Mouse (Mus musculus) embryonic fibroblast, embryonic 13.5 days (primary cell): ENCODE results near the gene Kctd2. TPM values are rescaled to one million over a fixed set of nuclear protein-coding genes. Genes with fewer than 3 reads are reported as not detected.

Experiments used
- H3K27ac ChIP-seq: 2 replicates; pipeline ENCODE4 v1.5.1; 2012; ENCODE audit warnings: low read length, control low read depth, inconsistent platforms; ENCODE audit not compliant: insufficient read depth
- H3K4me1 ChIP-seq: 2 replicates; pipeline ENCODE4 v1.6.1; 2011; ENCODE audit warnings: low read length; ENCODE audit not compliant: control insufficient read depth, insufficient read depth
- H3K4me3 ChIP-seq: 2 replicates; pipeline ENCODE4 v1.5.1; 2011; ENCODE audit warnings: mild to moderate bottlenecking, control low read depth, low read length; ENCODE audit not compliant: insufficient read depth
- CTCF ChIP-seq: IDR thresholded peaks from 2 replicates; pipeline ENCODE4 v1.5.1; 2011; ENCODE audit warnings: mild to moderate bottlenecking, control low read depth, low read length, moderate library complexity, borderline replicate concordance; ENCODE audit not compliant: insufficient read depth
- POLR2A ChIP-seq: IDR thresholded peaks from 2 replicates; pipeline ENCODE4 v1.6.1; 2011; ENCODE audit warnings: low read depth, mild to moderate bottlenecking, control low read depth, low read length, moderate library complexity
- polyA plus RNA-seq: library from polyadenylated mRNA; stranded (reverse); fragments of >200 nt; gene quantifications from 2 replicates; pipeline ENCODE4 v1.2.4, GENCODE M21; 2011; ENCODE audit warnings: low read depth; ENCODE audit not compliant: missing spikeins, insufficient read length

Kctd2 gene
- polyA plus RNA-seq = 15.9 and 18.2 TPM in 2 replicates

DNA sequence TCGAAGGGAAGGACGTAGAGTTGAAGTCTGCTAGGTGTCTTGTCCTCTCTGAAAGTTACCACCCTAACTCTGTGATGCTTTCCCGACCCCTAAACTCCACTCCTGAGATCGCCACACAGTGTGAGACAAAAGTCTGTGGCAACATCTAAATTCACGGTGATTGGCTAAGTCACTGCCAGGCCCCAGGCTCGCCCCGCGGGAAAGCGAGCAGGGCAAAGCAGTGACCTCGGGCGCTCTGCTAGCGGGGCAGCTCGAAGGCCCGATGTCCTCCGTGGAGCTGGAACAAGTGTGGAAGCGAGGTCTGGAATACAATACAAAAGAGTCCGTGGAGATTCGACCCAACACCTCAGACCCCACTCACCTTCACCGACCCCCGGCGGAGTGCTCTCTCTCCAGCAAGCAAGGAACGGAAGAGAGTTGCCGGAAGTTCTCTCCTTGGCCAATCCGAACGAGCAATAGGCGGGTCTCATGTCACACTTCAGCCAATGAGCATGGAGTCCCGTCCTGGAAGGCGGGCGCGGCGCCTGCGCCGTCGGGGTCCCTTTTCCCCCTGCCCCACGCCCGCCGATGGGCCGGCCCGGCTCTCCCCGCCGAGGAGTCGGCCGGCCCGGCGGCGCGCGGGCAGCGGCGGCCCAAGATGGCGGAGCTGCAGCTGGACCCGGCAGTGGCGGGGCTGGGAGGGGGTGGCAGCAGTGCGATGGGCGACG is at the start of gene Kctd2, which contains the start of gene Atp5h:
Gene Kctd2 (plus strand): TSS at position 598 of the 707 bp plus-strand sequence.
Gene Atp5h (minus strand): TSS at position 432 of the 707 bp plus-strand sequence.
- Histone ChIP-seq H3K4me3 (peak within 1 kb of the TSS; percentile 96), H3K27ac (peak within 1 kb of the TSS; percentile 2; the same call in 1 of the 2 replicates), H3K4me1 (peaks cover 6% of the 10 kb centered on the region)
- TF ChIP-seq POLR2A = peak; percentile 73
- TF ChIP-seq CTCF = no peak

DNA sequence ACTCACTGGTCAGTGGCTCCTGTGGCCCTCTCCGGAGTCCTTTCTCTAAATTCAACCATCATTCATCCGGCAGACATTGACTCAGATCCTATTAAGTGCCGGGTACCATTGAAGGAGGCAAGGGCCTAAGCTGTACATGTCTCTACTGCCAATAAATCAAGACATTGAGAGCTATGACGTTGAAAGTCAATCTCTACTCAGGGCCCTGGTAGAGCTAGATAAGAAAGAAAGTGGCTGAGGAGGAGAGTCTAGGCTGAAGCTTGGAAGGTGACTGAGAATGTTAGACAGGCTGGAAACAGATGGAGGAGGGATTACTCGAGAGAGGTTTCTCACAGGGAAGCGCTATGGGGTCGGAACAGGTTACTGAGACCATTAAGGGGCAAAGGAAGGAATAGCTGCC is 49.6 kb upstream of the Kctd2 start:
- H3K4me3 ChIP-seq = no peak overlapping the region
- no peak overlapping the region for H3K27ac ChIP-seq
- H3K4me1 ChIP-seq = no peaks in the 10 kb centered on the region
- no peak for TF ChIP-seq CTCF
- no peak for TF ChIP-seq POLR2A

DNA sequence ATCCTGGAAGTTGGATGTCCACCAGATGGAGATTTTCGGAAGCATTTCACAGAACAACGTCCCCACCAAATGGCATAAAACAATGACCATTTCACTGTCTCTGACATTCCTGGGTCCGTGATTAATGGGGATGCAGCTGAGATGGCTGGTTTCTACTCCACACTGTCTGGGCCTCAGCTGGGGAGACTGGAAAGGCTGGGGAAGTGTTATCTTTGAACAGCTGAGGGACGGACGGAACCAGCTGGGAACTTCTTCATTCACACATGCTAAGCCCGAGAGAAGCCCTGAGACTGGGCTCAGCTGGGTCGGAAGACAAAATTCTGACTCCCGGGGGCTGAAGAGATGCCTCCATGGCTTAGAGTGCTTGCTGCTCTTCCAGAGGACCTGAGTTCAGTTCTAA is 48.6 kb upstream of the Kctd2 start:
- Histone ChIP-seq H3K4me1 (no peaks in the 10 kb centered on the region), H3K27ac (no peak overlapping the region), H3K4me3 (no peak overlapping the region)
- TF ChIP-seq CTCF (no peak), POLR2A (no peak)

DNA sequence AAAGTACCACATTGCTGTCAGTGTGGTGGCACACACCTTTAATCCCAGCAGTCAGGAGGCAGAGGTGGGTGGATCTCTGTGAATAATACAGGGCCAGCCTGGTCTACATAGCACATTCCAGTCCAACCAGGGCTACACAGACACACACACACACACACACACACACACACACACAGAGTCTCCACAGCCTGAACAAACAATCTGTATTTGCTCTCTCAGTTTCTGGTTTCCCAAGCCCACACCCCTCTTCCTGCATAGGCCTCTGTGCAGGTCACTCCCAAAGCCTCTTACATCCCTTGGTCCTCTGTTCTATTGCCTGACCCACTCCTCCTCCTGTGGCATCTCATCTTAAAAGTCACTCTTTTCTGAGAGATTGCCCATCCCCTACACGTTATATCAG is 47.9 kb upstream of the Kctd2 start:
- no peaks in the 10 kb centered on the region; the same call in 1 of the 2 replicates for H3K4me1 ChIP-seq
- no peak for TF ChIP-seq CTCF
- no peak for TF ChIP-seq POLR2A
- H3K4me3 ChIP-seq = no peak overlapping the region
- H3K27ac ChIP-seq = no peak overlapping the region

DNA sequence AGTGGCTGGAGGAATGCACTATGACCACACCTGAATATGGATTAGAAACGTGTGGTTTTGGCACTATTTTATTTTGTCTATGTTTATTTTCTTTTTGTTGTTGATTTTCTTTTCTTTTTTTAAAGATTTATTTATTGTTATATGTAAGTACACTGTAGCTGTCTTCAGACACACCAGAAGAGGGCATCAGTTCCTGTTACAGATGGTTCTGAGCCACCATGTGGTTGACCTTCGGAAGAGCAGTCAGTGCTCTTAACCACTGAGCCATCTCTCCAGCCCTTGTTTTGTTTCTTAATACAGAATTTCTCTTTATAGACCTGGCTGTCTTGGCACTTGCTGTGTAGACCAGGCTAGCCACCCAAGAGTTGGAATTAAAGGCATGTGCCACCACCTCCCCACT is 47.2 kb upstream of the Kctd2 start:
- Histone ChIP-seq H3K27ac (no peak overlapping the region), H3K4me3 (no peak overlapping the region), H3K4me1 (no peaks in the 10 kb centered on the region; the same call in 1 of the 2 replicates)
- no peak for TF ChIP-seq CTCF
- TF ChIP-seq POLR2A = no peak

DNA sequence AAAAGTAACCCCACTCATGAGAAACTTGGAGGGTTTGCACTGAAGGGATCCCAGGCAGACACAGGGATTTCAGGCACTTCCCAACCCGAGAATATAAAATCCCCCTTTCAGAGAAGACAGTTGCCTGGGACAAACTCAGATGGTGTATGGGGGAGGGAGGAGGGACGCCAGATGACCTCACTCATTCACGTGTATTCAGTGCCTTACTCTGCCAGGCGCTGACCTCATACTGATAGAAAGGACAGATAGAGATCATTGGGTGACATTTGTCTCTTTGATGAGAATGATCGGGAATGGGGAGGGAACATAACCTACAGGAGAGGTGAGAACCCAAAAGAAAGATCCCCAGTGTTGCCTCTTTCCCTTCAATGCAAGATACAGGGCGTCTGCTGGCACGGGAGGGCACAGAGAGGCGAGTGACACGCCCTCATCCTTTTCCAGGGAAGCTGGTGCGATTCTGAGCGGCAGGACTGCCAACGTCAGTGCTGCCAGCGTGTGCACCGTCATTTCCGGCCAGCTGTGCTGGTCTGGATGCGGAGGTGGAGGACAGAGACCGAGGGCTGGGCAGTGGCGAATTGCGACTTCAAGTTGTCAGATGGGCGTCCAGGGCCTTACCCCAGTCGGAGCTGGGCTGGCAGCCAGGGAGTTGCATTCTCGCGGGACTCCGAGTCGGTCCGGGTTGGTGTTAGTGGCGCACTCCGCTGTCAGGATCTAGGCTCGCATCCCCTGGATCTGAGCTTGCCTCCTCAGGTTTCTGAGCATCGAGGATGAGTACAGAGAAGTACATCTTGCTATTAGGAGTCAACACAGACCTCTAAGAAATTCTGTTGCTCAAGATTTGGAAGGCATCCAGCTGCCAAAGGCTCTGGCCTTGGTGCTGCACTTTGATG is 45.9 kb upstream of the Kctd2 start:
- Histone ChIP-seq H3K4me1 (no peaks in the 10 kb centered on the region; the same call in 1 of the 2 replicates), H3K4me3 (peak overlapping the region; percentile 3), H3K27ac (no peak overlapping the region)
- TF ChIP-seq POLR2A = peak; percentile 58
- TF ChIP-seq CTCF = no peak

DNA sequence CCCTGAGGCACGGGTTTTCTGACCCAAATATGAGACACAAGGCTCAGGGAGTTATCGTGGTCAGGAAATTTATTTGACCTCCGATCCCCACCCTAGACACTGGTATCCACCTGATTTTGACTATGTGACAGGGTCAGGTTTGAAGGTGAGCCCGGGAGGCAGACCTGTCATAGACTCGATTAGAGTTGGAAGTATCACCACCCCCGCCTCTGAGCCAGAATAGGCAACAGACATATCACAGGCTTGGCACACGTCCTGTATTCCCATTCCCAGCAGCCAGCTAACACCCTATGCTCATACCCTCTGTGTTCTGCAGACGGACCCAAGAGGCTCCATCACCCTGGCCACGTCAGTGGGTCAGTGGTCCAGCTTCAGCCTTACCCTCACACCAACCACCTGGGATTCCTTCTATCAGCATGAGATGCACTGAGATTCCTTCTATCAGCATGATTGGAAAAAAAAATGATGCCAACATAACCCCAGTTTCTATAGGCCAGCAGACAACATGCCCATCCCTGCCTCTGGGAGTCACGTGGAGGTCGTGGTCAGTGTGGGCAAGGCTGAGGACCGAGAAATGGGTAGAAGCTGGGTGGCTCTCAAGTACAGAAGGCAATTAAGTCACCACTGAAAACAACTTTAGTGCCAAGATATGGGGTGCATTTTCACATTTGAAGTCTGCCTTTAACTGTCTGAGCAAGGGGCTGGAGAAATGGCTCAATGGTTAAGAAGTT is 45.1 kb upstream of the Kctd2 start:
- Histone ChIP-seq H3K4me1 (no peaks in the 10 kb centered on the region; the same call in 1 of the 2 replicates), H3K4me3 (no peak overlapping the region), H3K27ac (no peak overlapping the region)
- TF ChIP-seq CTCF (no peak), POLR2A (no peak)

DNA sequence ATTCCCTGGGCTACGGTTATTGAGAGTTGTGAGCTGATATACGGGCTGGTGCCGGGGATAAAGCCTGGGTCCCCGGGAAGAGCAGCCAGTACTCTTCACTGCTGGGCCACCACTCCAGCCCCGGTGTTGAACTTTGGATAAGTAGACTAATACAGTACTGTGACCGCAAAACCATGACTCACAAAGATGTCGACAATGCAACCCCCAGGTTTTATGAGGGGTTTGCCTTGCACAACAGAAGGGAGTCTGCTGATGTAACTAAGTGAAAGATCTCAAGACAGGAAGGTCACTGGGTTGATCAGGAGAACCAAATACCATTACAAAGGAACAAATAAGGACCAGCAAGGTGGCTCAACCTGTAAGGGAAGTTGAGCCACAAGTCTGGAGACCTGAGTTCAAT is 43.2 kb upstream of the Kctd2 start:
- no peak overlapping the region for H3K27ac ChIP-seq
- no peak overlapping the region for H3K4me3 ChIP-seq
- TF ChIP-seq CTCF = no peak
- no peak for TF ChIP-seq POLR2A
- no peaks in the 10 kb centered on the region; the same call in 1 of the 2 replicates for H3K4me1 ChIP-seq

DNA sequence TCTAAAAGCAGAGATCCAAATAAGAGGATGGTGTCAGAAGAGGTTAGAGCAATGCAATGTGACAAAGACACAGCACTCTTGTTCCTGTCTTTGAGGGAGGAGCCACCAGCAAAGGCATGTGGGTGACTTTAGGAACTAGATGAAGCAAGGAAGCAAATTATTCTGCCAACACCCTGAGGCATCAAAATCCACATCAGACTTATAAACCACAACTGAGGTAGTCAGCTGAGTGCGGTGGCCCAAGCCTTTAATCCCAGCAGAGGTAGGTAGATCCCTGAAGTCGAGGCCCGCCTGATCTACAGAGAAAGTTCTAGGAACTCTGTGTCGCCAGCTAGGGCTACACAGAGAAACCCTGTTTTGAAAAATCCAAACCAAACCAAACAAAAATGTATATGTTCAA is 42.7 kb upstream of the Kctd2 start:
- Histone ChIP-seq H3K4me3 (no peak overlapping the region), H3K4me1 (no peaks in the 10 kb centered on the region; the same call in 1 of the 2 replicates), H3K27ac (no peak overlapping the region)
- TF ChIP-seq CTCF = no peak
- no peak for TF ChIP-seq POLR2A
